Mouse (Mus musculus): ENCODE measurements around the gene Gm17304. TPM values are rescaled to one million over a fixed set of nuclear protein-coding genes. Genes with fewer than 3 reads are reported as not detected.

Gene Gm17304
- polyA plus RNA-seq, 1 experiment from 2014 or later: not detected

- 89% methylated on average over 13 of the region's 13 CpGs for WGBS
Observed at GRCm38 (mm10) chr5:106636423-106636946, 27.6 kb downstream of the Gm17304 start.

GRCm38 (mm10) chr5:106639627-106640026 lies 30.7 kb downstream of the Gm17304 start:
- Histone ChIP-seq H3K4me2 (no peak overlapping the region), H3K4me1 (no peaks in the 10 kb centered on the region), H3K9me3 (no peaks in the 10 kb centered on the region), H3K27me3 (replicated peaks) (no peaks in the 10 kb centered on the region), H3K4me3 (no peak overlapping the region), H3K27ac (no peak overlapping the region), H3K9ac (no peak overlapping the region), H3K36me3 (replicated peaks) (peaks cover 5% of the 10 kb centered on the region; the same call in 1 of the 2 replicates)
- 97% methylated on average over 2 of the region's 2 CpGs for WGBS
- ATAC-seq (replicated peaks): no peak

More at GRCm38 (mm10) chr5:106636423-106636946, 27.6 kb downstream of the Gm17304 start:
- Histone ChIP-seq H3K27ac (no peak overlapping the region), H3K27me3 (replicated peaks) (no peaks in the 10 kb centered on the region), H3K4me3 (no peak overlapping the region), H3K4me2 (no peak overlapping the region), H3K4me1 (peaks cover 4% of the 10 kb centered on the region; the same call in 1 of the 2 replicates), H3K9ac (no peak overlapping the region), H3K9me3 (no peaks in the 10 kb centered on the region), H3K36me3 (replicated peaks) (peaks cover 6% of the 10 kb centered on the region; the same call in 1 of the 2 replicates)
- no peak for ATAC-seq (replicated peaks)

- Histone ChIP-seq H3K36me3 (replicated peaks) (peaks cover 4% of the 10 kb centered on the region; the same call in 1 of the 2 replicates), H3K4me1 (no peaks in the 10 kb centered on the region), H3K4me3 (no peak overlapping the region), H3K9ac (no peak overlapping the region), H3K27me3 (replicated peaks) (no peaks in the 10 kb centered on the region), H3K9me3 (no peaks in the 10 kb centered on the region), H3K4me2 (no peak overlapping the region), H3K27ac (no peak overlapping the region)
- 56% methylated on average over 5 of the region's 5 CpGs for WGBS
- no peak for ATAC-seq (replicated peaks)
Observed at GRCm38 (mm10) chr5:106640235-106640809, 31.4 kb downstream of the Gm17304 start.

- WGBS: 56% methylated on average over 3 of the region's 3 CpGs
- Histone ChIP-seq H3K4me2 (no peak overlapping the region), H3K9me3 (no peaks in the 10 kb centered on the region), H3K4me3 (no peak overlapping the region), H3K36me3 (replicated peaks) (0 out of 2 replicates have a peak, but pooled peaks cover 4% of the 10 kb centered on the region), H3K4me1 (no peaks in the 10 kb centered on the region), H3K27ac (no peak overlapping the region), H3K27me3 (replicated peaks) (no peaks in the 10 kb centered on the region), H3K9ac (no peak overlapping the region)
- ATAC-seq (replicated peaks): no peak; the same call in 1 of the 2 replicates
Observed at GRCm38 (mm10) chr5:106641876-106642275, 33.0 kb downstream of the Gm17304 start.

GRCm38 (mm10) chr5:106643434-106643833 lies 34.5 kb downstream of the Gm17304 start:
- Histone ChIP-seq H3K27me3 (replicated peaks) (no peaks in the 10 kb centered on the region), H3K9ac (no peak overlapping the region), H3K4me2 (no peak overlapping the region), H3K4me3 (no peak overlapping the region), H3K4me1 (no peaks in the 10 kb centered on the region), H3K36me3 (replicated peaks) (no peaks in the 10 kb centered on the region), H3K9me3 (no peaks in the 10 kb centered on the region), H3K27ac (no peak overlapping the region)
- no peak for ATAC-seq (replicated peaks)
- WGBS: 93% methylated on average over 4 of the region's 4 CpGs

GRCm38 (mm10) chr5:106649441-106649840 lies 40.5 kb downstream of the Gm17304 start:
- Histone ChIP-seq H3K36me3 (replicated peaks) (no peaks in the 10 kb centered on the region), H3K9me3 (no peaks in the 10 kb centered on the region), H3K4me1 (no peaks in the 10 kb centered on the region), H3K27ac (no peak overlapping the region), H3K4me3 (no peak overlapping the region), H3K4me2 (no peak overlapping the region), H3K9ac (no peak overlapping the region), H3K27me3 (replicated peaks) (no peaks in the 10 kb centered on the region)
- ATAC-seq (replicated peaks): no peak

- Histone ChIP-seq H3K4me3 (no peak overlapping the region), H3K4me1 (no peaks in the 10 kb centered on the region), H3K9ac (no peak overlapping the region), H3K4me2 (no peak overlapping the region), H3K27ac (no peak overlapping the region), H3K36me3 (replicated peaks) (no peaks in the 10 kb centered on the region), H3K27me3 (replicated peaks) (no peaks in the 10 kb centered on the region), H3K9me3 (no peaks in the 10 kb centered on the region)
- ATAC-seq (replicated peaks): no peak
Observed at GRCm38 (mm10) chr5:106649995-106650394, 41.1 kb downstream of the Gm17304 start.

GRCm38 (mm10) chr5:106652220-106652753 lies 43.4 kb downstream of the Gm17304 start:
- Histone ChIP-seq H3K9me3 (no peaks in the 10 kb centered on the region), H3K4me1 (no peaks in the 10 kb centered on the region), H3K4me2 (no peak overlapping the region), H3K27ac (no peak overlapping the region), H3K27me3 (replicated peaks) (no peaks in the 10 kb centered on the region), H3K9ac (no peak overlapping the region), H3K4me3 (no peak overlapping the region), H3K36me3 (replicated peaks) (no peaks in the 10 kb centered on the region)
- ATAC-seq (replicated peaks): no peak
- WGBS: 90% methylated on average over 4 of the region's 4 CpGs

GRCm38 (mm10) chr5:106652790-106653328 lies 44.0 kb downstream of the Gm17304 start:
- Histone ChIP-seq H3K27me3 (replicated peaks) (no peaks in the 10 kb centered on the region), H3K9ac (no peak overlapping the region), H3K4me3 (no peak overlapping the region), H3K4me1 (no peaks in the 10 kb centered on the region), H3K27ac (no peak overlapping the region), H3K4me2 (no peak overlapping the region), H3K9me3 (no peaks in the 10 kb centered on the region), H3K36me3 (replicated peaks) (no peaks in the 10 kb centered on the region)
- 91% methylated on average over 3 of the region's 3 CpGs for WGBS
- no peak for ATAC-seq (replicated peaks)

Other genes with a start within 250 kb of the Gm17304 start
- 7.8 and 8.5 TPM in 2 replicates for gene Barhl2, start 150.9 kb upstream of the Gm17304 start, polyA plus RNA-seq (2015; fragmentation: Nextera tagmentation; extraction: Ambion mirVana)
- 68.1 and 69.6 TPM in 2 replicates for gene Zfp644, start 88.2 kb downstream of the Gm17304 start, polyA plus RNA-seq (2015; fragmentation: Nextera tagmentation; extraction: Ambion mirVana)